Mouse (Mus musculus) liver, adult 2 months (tissue): ENCODE data around the gene Gadd45a. TPM values are rescaled to one million over a fixed set of nuclear protein-coding genes. Genes with fewer than 3 reads are reported as not detected.
A peak's percentile ranks its signal among the peaks of the same experiment; 100 is the strongest.

Experiments used
- DNase-seq: peaks from one replicate; pipeline ENCODE4 v3.0.0-alpha.2; 2011; ENCODE audit warnings: low read depth, low spot score; ENCODE audit errors: extremely low read depth
- H3K27ac ChIP-seq: fragments of 200-500 bp; replicated peaks from 2 replicates; pipeline ENCODE4 v1.5.1; 2012; ENCODE audit warnings: low read depth, mild to moderate bottlenecking, control low read depth, inconsistent platforms, low read length; ENCODE audit not compliant: insufficient read depth
- H3K27me3 ChIP-seq: fragments of 200-500 bp; 2 replicates; pipeline ENCODE4 v1.6.1; 2012; ENCODE audit warnings: mild to moderate bottlenecking, moderate library complexity, low read length, inconsistent platforms; ENCODE audit not compliant: control insufficient read depth, insufficient read depth
- H3K36me3 ChIP-seq: fragments of 200-500 bp; 2 replicates; pipeline ENCODE4 v1.6.1; 2012; ENCODE audit warnings: low read length, inconsistent platforms; ENCODE audit not compliant: control insufficient read depth, insufficient read depth
- H3K4me1 ChIP-seq: fragments of 200-500 bp; 2 replicates; pipeline ENCODE4 v1.6.1; 2011; ENCODE audit warnings: low read length; ENCODE audit not compliant: control insufficient read depth, insufficient read depth
- H3K4me3 ChIP-seq: fragments of 200-500 bp; 2 replicates; pipeline ENCODE4 v1.5.1; 2011; ENCODE audit warnings: low read depth, mild to moderate bottlenecking, control low read depth, low read length, moderate library complexity; ENCODE audit not compliant: insufficient read depth
- H3K79me2 ChIP-seq: fragments of 200-500 bp; 2 replicates; pipeline ENCODE4 v1.6.1; 2012; ENCODE audit warnings: inconsistent platforms, mild to moderate bottlenecking, low read length, moderate library complexity; ENCODE audit not compliant: control insufficient read depth, insufficient read depth
- H3K9ac ChIP-seq: fragments of 200-500 bp; 2 replicates; pipeline ENCODE4 v1.6.1; 2012; ENCODE audit warnings: low read depth, mild to moderate bottlenecking, control low read depth, inconsistent platforms, low read length
- CTCF ChIP-seq: fragments of 200-500 bp; IDR thresholded peaks from 2 replicates; pipeline ENCODE4 v1.5.1; 2011; ENCODE audit warnings: low read depth, low read length, control low read depth
- POLR2A ChIP-seq: fragments of 200-500 bp; IDR thresholded peaks from 2 replicates; pipeline ENCODE4 v1.6.1; 2011; ENCODE audit warnings: low read length, control low read depth; ENCODE audit not compliant: insufficient read depth; ENCODE audit errors: extremely low read depth
- WGBS: fragments of 180-500 bp; shearing (Covaris S2); methylation state at CpG from one replicate; pipeline ENCODE4 v1.1.7; 2018; 5-methylcytosine and 5-hydroxymethylcytosine counted together
- polyA plus RNA-seq: library from polyadenylated mRNA; depleted of rRNA; stranded (reverse); fragments of >200 nt; gene quantifications from 2 replicates; pipeline ENCODE4 v1.2.3, GENCODE M21; 2012
- total RNA-seq: library from RNA; depleted of rRNA; stranded (reverse); fragments of >200 nt; gene quantifications from 2 replicates; pipeline ENCODE4 v1.2.3, GENCODE M21; 2014

Gadd45a gene
- total and polyA plus RNA-seq, 2 experiments: 5.3 to 13.1 TPM

DNA sequence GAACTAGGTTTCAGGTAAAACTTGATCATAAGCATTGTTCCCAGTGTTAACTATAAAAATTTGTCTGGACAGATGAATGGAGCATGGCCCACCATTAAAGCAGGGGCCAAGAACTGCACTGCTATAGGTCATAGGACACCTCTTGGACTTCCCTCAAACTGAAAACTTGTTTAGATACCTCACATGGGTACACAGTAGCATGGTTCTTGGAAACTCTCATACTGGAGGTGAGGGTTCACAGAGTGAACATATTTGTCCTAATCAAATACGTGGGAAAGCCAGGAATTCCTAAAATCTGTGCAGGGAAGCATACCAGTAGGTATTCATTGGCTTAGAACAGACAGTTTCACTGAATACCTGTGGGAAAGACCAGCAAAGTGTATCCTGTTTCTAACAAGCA, 41.0 kb downstream of the Gadd45a start:
- DNase-seq: peak; percentile 82
- no peak for TF ChIP-seq POLR2A
- no peak for TF ChIP-seq CTCF
- H3K79me2 ChIP-seq: peaks cover 4% of the 10 kb centered on the region; the same call in 1 of the 2 replicates
- no peak overlapping the region for H3K9ac ChIP-seq
- no peaks in the 10 kb centered on the region for H3K27me3 ChIP-seq
- H3K4me1 ChIP-seq: peaks cover 27% of the 10 kb centered on the region
- no peak overlapping the region for H3K4me3 ChIP-seq
- H3K36me3 ChIP-seq: no peaks in the 10 kb centered on the region
- H3K27ac ChIP-seq: no peak overlapping the region
- WGBS: 20% methylated on average over 1 of the region's 1 CpGs

DNA sequence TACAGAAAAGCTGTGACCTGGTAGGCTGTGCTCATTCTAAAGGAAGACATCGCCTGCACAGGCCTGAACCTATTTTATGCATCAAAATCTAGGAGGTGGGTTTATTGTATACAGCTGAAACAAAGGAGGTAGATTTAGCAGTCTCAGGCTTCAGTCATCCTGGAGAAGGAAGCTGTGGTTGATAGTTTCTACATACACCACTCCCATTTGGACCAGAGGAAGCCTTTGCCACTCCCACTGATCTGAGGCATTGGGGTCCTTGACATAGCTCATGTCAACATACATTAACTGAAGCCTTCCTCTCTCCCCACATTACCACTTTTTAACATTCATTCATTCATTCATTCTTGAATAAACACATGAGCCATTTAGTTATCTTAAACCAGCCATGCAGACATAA, 41.4 kb downstream of the Gadd45a start:
- Histone ChIP-seq H3K9ac (no peak overlapping the region), H3K27ac (no peak overlapping the region), H3K36me3 (no peaks in the 10 kb centered on the region), H3K4me1 (peaks cover 27% of the 10 kb centered on the region), H3K27me3 (no peaks in the 10 kb centered on the region), H3K79me2 (peaks cover 4% of the 10 kb centered on the region; the same call in 1 of the 2 replicates), H3K4me3 (no peak overlapping the region)
- no peak for TF ChIP-seq POLR2A
- no peak for TF ChIP-seq CTCF
- WGBS: 100% methylated on average over 1 of the region's 1 CpGs
- no peak for DNase-seq

DNA sequence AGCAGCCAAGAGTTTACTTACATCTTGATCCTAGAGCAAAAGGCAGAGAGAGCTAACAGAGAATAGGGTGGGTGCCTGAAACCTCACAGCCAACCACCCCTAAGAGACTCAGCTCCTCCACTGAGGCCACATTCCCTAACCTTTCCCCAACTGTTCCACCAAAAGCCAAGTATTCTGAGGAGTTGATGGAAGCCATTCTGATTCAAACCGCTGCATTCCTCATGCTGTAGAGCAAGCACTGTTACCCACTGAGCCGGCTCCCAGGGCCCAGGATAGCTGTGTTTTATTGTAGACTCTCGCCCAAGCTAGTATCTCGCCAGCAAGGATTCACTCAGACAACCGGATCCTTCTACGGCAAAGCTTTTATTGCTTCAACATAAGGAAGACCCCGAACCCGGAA, 42.3 kb downstream of the Gadd45a start:
- WGBS: 99% methylated on average over 8 of the region's 8 CpGs
- Histone ChIP-seq H3K79me2 (peaks cover 4% of the 10 kb centered on the region; the same call in 1 of the 2 replicates), H3K36me3 (no peaks in the 10 kb centered on the region), H3K9ac (no peak overlapping the region), H3K4me3 (no peak overlapping the region), H3K27ac (no peak overlapping the region), H3K4me1 (peaks cover 24% of the 10 kb centered on the region), H3K27me3 (no peaks in the 10 kb centered on the region)
- DNase-seq: no peak
- no peak for TF ChIP-seq CTCF

DNA sequence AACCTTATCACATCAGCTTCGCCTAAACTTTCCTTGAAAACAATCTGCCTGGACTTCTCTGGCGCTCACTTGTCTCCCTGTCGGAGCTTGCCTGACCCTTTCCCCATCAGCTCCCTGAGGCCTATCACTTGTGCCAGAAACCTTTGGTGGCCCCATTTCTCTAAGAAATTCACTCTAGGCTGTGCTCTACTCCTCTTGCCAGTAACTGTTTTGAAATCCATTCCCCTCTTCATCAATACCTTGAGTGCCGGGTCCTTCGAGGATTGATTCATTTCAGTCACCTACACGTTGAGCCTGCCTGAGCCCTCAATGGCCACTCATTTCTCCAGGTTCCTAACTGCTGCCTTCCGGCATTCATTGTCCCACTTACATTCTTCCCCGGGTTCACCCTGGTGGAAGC, 44.5 kb downstream of the Gadd45a start:
- no peaks in the 10 kb centered on the region for H3K36me3 ChIP-seq
- H3K4me3 ChIP-seq: no peak overlapping the region
- peaks cover 4% of the 10 kb centered on the region; the same call in 1 of the 2 replicates for H3K79me2 ChIP-seq
- TF ChIP-seq POLR2A (no peak), CTCF (no peak)
- WGBS: 71% methylated on average over 8 of the region's 8 CpGs
- H3K27ac ChIP-seq: no peak overlapping the region
- DNase-seq: no peak
- H3K4me1 ChIP-seq: peaks cover 12% of the 10 kb centered on the region
- H3K9ac ChIP-seq: no peak overlapping the region
- no peaks in the 10 kb centered on the region for H3K27me3 ChIP-seq

DNA sequence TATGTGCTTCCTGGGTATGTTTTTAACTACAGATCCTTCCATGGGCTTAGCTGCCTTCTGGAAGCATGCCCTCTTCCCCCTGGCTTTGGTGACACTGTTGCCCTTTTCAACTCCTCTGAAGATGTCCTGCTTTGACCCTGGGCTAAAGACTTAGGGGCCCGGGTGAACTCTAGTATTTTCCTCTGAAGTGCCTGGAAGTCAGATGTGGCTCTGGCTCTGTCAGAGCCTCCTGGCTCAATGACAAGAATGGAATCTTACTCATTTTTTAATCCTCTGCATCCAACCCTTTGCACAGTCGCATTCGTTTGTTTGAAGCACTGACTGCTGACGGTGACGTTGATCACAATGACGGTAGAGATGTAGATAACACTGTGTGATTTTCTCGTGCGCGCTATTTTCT, 45.0 kb downstream of the Gadd45a start:
- no peaks in the 10 kb centered on the region for H3K27me3 ChIP-seq
- 58% methylated on average over 9 of the region's 9 CpGs for WGBS
- peaks cover 12% of the 10 kb centered on the region for H3K4me1 ChIP-seq
- H3K79me2 ChIP-seq: 0 out of 2 replicates have a peak, but pooled peaks cover 4% of the 10 kb centered on the region
- no peak overlapping the region for H3K4me3 ChIP-seq
- no peaks in the 10 kb centered on the region for H3K36me3 ChIP-seq
- H3K9ac ChIP-seq: no peak overlapping the region
- no peak for DNase-seq
- TF ChIP-seq CTCF: no peak
- no peak for TF ChIP-seq POLR2A
- no peak overlapping the region for H3K27ac ChIP-seq

DNA sequence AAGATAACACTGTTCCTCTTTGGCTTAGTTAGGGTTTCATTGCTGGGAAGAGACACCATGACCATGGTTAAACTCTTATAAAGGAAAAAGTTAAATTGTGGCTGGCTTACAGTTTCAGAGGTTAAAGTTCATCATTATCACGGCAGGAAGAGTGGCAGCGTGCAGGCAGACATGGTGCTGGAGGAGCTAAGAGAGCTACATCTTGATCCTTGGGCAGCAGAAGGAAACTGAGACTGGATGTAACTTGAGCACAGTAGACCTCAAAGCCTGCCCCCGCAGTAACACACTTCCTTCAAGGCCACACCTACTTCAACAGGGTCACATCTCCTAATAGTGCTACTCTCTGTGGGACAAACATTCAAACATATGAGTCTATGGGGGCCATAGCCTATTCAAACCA, 47.7 kb downstream of the Gadd45a start:
- 48% methylated on average over 3 of the region's 3 CpGs for WGBS
- no peak overlapping the region for H3K4me3 ChIP-seq
- no peak overlapping the region for H3K9ac ChIP-seq
- peaks cover 17% of the 10 kb centered on the region; the same call in 1 of the 2 replicates for H3K79me2 ChIP-seq
- TF ChIP-seq POLR2A: no peak
- no peak for TF ChIP-seq CTCF
- peaks cover 3% of the 10 kb centered on the region; the same call in 1 of the 2 replicates for H3K4me1 ChIP-seq
- H3K36me3 ChIP-seq: no peaks in the 10 kb centered on the region
- no peaks in the 10 kb centered on the region for H3K27me3 ChIP-seq
- DNase-seq: peak; percentile 30
- H3K27ac ChIP-seq: no peak overlapping the region
